Comparison of ENCODE assay signal across 8 mouse cellular contexts in the genomic region with DNA sequence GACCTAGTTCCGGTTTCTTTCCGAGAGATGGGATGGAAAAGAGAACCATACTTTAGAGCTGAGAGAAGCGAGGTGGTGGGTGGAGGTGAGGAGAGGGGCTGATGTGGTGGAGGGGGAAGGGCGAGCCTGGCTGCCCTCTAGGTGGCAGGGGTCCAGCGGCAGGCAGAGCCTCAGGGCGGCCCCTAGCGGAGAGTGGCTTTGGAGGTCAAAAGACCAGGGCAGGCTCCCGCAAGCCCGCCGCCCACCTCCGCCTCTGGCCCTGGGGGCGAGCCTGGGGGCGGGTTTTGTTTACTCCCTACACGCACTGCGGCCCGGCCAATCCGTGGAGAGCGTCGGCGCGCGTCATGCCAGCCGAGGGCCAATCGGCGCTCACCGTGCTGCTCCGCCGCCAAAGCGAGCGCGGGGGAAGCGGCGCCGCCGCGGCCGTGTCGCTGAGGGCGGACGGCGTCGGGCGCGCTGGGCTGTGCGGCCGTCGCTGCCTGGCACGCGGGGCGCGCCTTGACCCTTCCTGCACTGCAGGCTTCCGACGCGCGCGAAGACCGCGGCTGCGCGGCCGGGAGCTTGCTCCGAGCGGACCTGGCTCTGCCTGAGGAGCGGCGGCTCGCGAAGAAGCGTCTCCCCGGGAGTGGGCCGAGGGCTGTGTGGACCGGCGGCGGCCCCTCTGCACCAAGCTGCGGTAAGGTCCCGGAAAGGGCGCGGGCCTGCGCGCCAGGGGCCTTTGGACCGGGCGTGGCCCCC. TPM values are rescaled to one million over a fixed set of nuclear protein-coding genes. Genes with fewer than 3 reads are reported as not detected.
DNase-seq lines count a peak whose midpoint lies in the region; ATAC-seq lines count a peak whose summit lies in the region.

Tfdp2 (plus strand) TSS at position 391 of the 738 bp plus-strand sequence.

- H3K4me2 ChIP-seq in hindbrain, embryonic 15.5 days, result peak within 1 kb of the TSS; percentile 99

- H3K36me3 ChIP-seq in hindbrain, embryonic 15.5 days, result no peaks in the 10 kb centered on the region

- H3K27ac ChIP-seq in hindbrain, embryonic 15.5 days (replicated peaks), result peak within 1 kb of the TSS; percentile 68

- H3K4me3 ChIP-seq in hindbrain, embryonic 15.5 days, result peak within 1 kb of the TSS; percentile 93

- no peaks in the 10 kb centered on the region for H3K9me3 ChIP-seq in hindbrain, embryonic 15.5 days

- H3K4me1 ChIP-seq in hindbrain, embryonic 15.5 days (replicated peaks), result peaks cover 20% of the 10 kb centered on the region

- ATAC-seq in hindbrain, embryonic 15.5 days (ENCODE audit: low FRiP score, low read depth), result peak; percentile 100

- H3K9ac ChIP-seq in hindbrain, embryonic 15.5 days, result peak within 1 kb of the TSS; percentile 73

- 0% methylated on average over 64 of the region's 81 CpGs for WGBS in hindbrain, embryonic 15.5 days

- peak; percentile 96 for DNase-seq in R1 (ENCODE audit: low read depth, low spot score)
- DNase-seq in cerebellum, postnatal 25 days, result peak; percentile 89 to 94
- peak; percentile 84 to 88 for DNase-seq in frontal cortex, postnatal 36 days (ENCODE audit: low spot score in 2 of 2)
- peak; percentile 81 for DNase-seq in left cerebral cortex, adult 11 months (ENCODE audit: low spot score)
- DNase-seq in lung, postnatal 4 days, result peak; percentile 90 to 94
- peak; percentile 86 for DNase-seq in retina, postnatal 7 days (ENCODE audit: low read depth, low spot score)
- peak; percentile 78 for DNase-seq in urinary bladder, adult 2 months (ENCODE audit: low spot score)

- H3K27me3 ChIP-seq in hindbrain, embryonic 15.5 days, result no peaks in the 10 kb centered on the region

RNA-seq across cellular contexts. Expression of gene Tfdp2, which starts in this region (rescaled TPM):
- 20.4 and 24.1 TPM in 2 replicates for polyA plus RNA-seq in hindbrain, embryonic 15.5 days (2015; fragmentation: Nextera tagmentation; extraction: Ambion mirVana)
- polyA plus RNA-seq in urinary bladder, adult 2 months (2012; rRNA removed), result 14.9 and 20.3 TPM in 2 replicates

Comparison
In these comparisons a context has a peak if more than half of its experiments do, and no peak if none do; other contexts are left out.
1. Peak in every context shown above with its lines: DNase-seq, ATAC-seq, H3K4me3 ChIP-seq and H3K27ac ChIP-seq.